Mouse (Mus musculus): ENCODE results near the gene BC030499.

Gene BC030499

DNA sequence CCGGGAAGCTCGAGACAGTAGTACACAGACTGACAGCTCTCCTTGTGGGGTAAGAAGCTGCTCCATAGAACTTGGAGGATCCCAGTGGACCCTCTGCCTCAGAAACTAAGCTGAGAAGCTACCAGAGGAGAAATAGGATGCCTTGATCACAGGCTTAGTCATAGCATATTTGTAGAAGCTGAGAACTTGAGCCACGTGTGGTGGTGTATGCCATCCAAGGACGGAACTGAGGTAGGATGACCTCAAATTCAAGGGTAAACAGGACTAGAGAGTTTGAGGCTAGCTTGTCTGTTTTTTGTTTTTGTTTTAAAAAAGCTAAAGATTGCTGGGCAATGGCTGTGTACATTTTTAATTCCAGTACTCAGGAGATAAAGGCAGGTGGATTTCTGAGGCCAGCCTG lies 14.6 kb downstream of the BC030499 start:
- DNase-seq (ENCODE audit: low spot score in 2 of 2): no peak

DNA sequence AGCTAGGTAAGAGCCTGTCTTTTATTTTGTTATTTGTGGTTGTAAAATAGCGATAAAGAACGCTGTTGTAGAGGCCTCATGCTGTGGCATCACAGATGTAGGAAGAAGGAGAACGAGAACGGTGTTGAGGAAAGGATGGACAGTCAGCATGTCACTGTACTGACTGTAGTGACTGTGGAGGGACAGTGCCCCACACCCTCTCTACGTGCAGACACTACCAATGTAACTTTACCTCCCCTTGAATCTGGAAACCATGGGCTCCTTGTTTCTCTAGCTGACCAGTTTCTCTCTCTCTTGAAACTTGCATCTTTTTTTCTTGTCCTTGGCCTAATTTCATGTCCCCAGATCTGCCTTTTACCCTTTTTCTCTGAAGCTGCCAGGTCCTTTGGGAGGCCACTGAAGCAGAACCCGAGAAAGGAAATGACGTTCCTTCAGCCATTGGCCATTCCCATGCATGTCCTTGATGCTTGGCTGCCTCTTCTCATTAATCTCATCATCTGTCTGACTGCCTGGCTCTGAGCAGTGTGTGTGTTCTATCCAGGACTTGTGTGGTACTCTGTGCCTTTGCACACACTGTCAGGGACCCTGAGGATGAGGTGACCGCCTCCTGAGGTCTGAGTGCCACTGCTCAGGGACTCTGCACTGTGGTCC lies 20.3 kb downstream of the BC030499 start:
- DNase-seq (ENCODE audit: low spot score in 2 of 2): no peak

DNA sequence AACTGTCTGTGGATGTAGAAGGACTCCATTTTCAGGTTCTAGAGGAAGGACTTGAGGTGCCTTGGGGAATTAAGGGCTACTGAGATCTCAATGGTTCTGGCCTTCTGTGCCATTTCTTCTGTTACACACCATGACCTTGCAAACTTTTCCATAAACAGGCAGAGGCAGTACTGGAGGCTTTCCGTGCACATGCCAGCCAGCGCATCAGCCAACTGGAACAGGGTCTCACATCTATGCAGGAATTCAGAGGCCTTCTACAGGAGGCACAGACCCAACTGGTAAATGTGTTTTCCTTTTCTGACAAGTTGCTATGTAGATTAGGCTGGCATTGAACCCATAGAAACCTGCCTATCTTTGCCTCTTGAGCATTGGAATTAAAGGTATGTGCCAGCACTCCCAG lies 23.0 kb downstream of the BC030499 start:
- no peak for DNase-seq (ENCODE audit: low spot score in 2 of 2)

DNA sequence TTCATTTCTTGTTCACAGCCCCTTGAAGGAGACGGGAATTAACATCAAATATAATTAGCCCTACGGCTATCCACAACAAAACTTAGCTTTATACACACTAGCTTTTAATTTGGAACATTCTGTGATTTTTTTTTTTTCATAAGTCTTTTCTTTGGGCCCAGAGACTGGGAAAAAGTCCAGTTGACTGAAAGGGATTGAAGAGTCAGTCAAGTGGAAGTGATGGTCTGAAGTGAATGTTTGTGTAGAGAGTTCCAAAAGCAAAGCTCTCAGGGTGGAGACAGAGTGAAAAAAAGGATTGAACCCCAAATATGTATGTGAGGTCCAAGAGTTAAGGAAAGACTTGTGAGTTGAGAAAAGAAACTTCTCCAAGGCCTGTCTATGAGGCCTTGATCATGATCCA lies 27.8 kb downstream of the BC030499 start:
- no peak for DNase-seq (ENCODE audit: low spot score in 2 of 2)

DNA sequence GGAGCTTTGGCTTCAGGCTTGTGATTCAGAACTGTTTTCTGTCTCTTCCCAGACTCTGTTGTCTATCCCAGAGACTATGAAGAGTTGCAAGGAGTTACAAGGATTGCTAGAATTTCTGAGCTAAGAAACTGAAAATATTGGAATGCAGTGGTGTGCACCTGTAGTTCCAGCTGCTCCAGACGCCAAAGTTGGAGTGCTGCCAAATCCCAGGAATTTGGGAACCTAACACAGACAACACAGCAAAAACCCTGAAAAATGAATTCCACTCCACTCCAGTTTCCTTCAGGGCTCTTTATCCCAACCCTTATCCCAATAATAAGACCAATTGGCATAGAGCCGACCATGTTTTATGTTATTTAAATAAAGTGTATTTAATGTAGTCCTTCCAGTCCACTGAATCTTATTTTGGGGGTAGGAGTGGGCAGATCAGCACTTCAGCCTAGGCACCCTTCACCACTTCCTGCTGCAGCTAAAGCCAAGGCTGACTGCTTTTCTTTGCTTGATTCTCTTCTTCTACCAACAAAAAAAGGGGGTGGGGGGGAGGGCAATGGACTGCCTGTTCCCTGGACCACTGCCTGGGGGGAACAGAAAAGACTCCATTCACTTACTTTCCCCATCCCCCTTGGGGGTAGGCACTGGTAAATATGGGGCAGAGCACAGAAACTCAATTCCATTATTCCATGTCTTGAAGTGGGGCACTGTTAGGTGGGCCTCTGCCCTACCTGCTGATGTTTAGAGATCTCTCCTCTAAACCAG lies 31.6 kb downstream of the BC030499 start:
- DNase-seq (ENCODE audit: low spot score in 2 of 2): no peak

DNA sequence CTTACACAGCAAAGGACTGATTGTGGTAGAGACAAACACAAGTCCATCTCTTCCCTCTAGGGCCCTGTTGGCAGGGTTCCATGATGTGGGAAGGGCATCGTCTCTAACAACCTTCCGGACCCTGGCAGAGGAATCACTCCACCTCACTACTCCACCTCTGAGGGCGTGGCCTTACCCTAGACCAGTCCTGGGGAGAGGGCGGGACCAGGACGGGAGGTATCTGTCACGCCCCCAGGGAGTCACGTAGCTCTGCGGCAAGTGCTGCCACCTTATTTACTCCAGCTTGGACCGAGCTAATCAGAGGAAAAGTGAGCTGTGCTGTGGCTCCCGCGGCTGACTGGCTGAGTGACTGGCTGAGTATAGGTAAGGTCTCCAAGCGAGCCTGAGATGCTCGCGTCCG lies 32.2 kb downstream of the BC030499 start, which contains the start of gene Aldoc:
Gene Aldoc, plus strand, starts transcription at position 109 of the 400 bp plus-strand sequence.
- peak; percentile 78 to 87 for DNase-seq (ENCODE audit: low spot score in 2 of 2)

DNA sequence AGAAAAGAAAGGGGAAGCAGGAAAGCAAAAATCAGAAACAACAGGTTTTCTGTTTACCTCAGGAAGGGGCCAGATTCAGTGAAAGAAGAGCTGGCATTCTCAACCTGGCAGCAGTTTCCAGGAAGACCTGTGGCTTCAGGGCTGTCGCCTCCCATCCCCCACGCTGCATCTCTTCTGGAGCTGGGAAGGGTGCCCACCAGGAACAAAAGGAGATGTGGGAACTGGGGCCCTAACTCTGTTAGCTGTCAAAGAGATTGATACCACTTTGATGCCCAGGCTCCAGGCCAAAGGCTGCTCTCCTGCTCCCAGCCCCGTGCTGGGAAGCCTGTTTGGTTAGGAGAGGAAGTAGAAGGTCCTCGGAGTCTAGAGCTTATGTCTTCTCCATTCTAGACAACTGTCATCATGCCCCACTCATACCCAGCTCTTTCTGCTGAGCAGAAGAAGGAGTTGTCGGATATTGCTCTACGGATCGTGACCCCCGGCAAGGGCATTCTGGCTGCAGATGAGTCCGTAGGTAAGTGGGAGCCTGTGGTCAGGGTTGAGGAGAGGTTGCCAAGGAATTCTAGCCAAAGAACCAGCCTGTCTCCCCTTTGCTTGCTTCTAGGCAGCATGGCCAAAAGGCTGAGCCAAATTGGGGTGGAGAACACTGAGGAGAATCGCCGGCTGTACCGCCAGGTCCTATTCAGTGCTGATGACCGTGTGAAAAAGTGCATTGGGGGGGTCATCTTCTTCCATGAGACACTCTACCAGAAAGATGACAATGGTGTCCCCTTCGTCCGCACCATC lies 33.6 kb downstream of the BC030499 start:
- no peak for DNase-seq (ENCODE audit: low spot score in 2 of 2)

DNA sequence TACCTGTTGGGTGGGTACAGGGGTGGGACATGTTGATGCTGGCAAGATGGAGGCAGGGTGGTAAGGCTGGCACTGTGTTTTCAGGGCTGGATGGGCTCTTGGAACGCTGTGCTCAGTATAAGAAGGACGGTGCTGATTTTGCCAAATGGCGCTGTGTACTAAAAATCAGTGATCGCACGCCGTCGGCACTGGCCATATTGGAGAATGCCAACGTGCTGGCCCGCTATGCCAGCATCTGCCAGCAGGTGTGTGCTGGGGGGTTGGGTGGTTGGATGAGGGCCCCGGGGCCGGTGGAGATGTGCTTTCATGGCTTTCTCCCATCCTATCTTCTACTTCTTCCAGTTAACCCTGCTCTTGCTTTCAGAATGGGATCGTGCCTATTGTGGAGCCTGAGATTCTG lies 34.3 kb downstream of the BC030499 start:
- no peak for DNase-seq (ENCODE audit: low spot score in 2 of 2)

DNA sequence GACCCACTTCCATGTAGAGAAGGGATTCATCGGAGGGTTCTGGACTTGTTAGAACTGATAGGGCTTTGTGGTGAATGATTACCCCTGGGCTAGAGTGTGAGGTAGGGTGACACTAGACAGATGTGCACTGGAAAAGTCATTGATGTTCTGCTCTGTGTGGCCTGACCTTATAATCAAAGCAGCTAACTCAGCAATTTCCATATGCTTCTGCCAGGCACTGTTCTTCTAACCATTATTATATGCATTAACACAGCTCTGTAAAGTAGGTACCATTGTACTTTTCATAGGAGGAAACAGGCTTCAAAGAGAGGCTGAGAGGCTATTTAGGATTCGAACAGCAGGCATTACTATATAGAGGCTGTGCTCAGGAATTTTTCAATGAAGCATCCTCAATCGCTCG lies 36.6 kb downstream of the BC030499 start:
- DNase-seq (ENCODE audit: low spot score in 2 of 2): no peak

DNA sequence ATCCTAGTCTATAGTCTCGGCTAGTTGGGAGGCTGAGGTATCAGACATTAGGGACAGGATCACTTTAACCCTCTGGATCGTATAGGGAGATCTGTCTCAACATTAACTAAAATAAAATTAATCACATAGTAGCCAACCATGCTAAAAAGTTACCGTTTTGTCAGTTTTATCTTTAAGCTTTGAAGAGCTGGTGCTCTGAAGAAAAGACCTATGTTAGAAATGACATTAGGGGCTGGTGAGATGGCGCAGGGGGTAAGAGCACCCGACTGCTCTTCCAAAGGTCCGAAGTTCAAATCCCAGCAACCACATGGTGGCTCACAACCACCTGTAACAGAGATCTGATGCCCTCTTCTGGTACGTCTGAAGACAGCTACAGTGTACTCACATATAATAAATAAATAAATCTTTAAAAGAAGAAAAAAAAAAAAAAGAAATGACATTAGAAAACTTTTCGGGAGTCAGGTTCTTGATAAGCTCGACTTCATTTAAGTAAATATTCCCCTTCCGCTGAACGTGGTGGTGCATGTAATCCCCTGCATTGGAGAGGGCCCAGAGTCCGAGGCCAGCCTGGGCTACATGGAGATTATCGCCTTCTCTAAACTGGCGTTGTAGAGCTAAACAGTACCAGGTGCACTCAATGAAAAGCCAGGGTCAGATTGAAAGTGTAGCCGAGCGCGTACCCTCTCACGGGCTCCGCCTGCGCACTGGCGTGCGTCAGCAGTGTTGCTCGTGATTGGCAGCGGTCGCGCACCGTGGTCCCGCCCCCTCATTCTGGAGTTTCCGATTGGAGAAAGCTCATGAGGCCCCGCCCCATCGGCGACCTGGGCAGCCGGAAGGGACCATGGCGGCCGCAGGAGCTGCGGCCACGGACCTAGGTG lies 37.2 kb downstream of the BC030499 start, which contains the start of gene Pigs:
Gene Pigs, plus strand, starts transcription at position 782 of the 878 bp plus-strand sequence.
- peak; percentile 94 for DNase-seq (ENCODE audit: low spot score in 2 of 2)

DNA sequence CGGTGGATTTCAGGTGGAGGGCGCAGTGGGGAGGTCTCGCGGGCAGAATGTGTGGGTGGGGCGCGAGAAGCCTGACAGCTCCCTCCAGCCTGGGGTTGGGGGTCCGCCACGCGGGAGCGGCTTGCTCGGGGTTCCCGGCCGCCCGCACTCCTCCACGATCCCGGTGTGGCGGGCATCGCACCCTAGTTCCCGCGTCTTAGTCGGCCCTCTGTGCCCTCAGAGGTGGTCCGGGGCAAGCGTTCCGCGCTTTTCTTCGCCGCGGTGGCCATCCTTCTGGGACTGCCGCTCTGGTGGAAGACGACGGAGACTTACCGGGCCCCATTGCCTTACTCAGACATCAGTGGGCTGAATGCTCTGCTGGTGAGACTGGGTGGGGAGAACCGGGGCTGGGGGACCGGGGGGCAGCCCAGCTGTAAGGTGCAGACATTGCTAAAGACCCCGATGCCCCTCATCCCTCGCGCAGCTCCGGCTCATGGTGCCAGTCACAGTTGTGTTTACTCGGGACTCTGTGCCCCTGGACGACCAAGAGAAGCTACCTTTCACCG lies 37.9 kb downstream of the BC030499 start:
- no peak for DNase-seq (ENCODE audit: low spot score in 2 of 2)

DNA sequence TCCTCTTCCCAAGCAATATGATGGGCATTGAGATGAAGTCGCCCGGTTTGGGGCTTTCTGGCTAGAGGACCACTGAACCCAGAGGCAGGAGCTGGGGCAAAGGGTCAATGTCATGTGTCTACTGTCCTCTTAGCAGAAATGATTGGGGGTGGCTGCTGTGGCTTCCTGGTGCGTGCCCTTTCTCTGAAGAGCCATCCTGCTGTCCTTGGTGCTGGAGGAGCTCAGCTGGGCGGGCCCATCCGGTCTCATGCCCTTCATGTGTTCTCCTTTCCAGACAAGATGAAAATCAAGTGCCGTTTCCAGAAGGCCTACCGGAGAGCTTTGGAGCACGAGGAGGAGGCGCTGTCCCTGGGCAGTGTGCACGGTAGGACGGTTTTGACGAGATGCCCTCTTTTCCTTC lies 42.0 kb downstream of the BC030499 start:
- DNase-seq (ENCODE audit: low spot score in 2 of 2): no peak

DNA sequence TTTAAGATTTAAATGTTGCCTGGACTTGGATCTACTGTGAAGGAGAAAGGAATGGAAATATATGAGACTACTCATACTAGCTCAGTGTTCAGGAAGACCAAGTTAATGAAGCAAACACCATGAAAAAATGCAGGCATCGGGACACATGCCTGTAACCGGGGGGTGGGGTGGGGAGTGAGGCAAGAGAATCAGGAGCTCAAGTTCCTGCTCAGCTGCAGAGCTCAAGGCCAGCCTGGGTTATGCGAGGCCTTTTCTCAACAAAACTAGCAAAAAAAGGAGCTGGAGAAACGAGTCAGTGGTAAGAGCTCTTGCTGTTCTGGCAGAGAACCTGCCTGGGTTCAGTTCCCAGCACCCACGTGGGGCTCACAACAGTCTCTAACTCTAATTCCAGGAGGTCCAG lies 43.4 kb downstream of the BC030499 start:
- DNase-seq (ENCODE audit: low spot score in 2 of 2): no peak

DNA sequence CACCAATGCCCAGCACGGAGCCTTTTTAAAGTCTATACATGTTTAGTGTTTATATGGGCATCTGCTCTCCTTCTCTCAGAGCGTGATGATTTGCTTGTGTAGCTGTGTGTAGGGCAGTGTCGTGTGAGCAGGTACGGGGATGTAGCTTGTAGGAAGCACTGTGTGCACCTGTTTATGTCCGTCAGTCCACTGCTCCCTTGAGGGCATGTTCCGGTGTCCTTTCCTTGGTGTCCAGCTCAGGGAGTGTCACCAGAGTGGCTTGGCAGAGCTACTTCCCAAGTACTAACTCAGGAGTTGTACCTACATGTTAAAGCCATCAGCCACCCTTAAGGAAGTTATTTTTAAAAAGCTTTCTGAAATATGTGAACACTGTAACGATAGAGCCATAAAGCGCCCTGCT lies 46.4 kb downstream of the BC030499 start:
- no peak for DNase-seq (ENCODE audit: low spot score in 2 of 2)

DNA sequence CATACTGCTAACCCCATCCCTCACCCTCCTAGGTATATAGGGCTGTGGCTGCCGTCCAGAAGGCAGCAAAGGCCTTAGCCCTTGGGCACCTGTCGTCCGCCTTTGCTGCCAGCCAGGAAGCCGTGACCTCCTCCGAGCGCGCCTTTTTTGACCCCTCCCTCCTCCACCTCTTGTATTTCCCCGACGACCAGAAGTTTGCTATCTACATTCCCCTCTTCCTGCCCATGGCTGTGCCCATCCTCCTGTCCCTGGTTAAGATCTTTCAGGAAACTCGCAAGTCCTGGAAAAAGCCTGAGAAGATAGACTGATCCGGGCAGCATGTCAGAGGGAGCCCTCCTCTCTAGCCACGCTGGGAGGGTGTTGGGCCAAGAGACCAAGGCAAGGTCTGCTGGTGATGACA lies 51.1 kb downstream of the BC030499 start:
- no peak for DNase-seq (ENCODE audit: low spot score in 2 of 2)

DNA sequence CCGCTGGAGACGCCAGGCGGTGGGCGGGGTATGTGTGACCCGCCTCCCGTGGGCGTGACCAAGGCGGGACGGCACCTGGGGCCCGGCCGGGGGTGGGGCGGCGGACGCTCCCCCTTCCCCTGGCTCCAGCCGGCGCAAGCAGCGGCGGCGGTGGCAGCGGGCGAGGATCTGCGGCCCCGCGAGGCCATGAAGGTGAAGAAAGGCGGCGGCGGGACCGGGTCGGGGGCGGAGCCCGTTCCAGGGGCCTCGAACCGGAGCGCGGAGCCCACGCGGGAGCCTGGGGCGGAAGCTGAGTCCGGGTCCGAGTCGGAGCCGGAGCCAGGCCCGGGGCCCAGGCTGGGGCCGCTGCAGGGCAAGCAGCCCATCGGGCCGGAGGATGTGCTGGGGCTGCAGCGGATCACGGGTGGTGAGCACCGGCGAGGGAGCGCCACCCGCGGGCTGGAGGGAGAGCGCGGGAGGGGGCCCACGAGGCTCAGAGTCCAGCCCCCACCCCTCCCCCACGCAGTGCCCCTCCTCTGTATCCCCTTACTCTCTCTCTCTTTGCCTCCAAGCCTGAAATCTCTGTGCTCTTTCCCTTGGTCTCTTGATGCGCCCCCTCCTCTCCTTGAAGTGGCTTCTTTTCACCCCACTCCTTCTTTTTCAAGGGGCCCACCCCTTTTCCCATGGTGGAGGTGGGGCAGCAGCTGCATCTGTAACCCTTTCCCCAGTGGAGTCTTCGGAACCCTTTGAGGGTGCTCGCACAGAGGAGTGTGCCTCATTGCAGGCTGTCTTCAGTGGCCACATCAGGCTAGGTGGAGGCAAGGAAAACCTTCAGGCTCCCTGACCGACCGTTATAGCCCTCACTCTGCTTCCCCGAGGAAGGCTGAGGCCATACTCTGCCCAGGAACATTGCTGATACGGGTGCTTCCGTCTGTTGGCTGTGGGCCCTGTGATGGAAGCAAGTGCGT lies 53.0 kb downstream of the BC030499 start, which contains the start of gene Unc119:
Gene Unc119, plus strand, starts transcription at position 102 of the 947 bp plus-strand sequence.
- DNase-seq (ENCODE audit: low spot score in 2 of 2): peak; percentile 66 to 72

DNA sequence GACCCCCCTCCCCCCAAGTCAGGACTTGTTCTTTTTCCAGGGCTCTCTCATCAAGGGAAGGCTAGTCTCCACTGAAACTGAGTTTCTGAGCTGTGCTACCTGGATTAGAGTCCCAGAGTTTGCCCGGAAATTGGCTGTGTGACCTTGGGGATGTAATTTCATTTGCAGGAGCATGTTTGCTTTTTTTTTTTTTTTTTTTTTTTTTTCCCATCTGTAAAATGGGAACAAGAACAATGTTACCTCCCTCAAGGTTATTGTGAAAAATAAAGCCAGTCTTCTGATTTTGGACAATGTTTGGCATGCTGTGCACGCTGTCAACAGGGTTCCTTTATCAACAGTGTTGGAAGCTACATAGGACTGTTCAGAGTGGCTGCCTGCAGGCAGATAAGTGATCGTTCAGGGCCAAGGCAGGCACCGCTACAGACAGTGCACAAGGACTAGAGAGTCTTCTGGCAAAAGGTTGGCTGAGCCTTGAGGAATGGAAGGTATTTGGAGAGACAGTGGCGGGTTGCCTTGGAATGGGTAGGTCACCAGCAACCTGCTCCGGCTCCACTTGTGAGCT lies 53.8 kb downstream of the BC030499 start:
- DNase-seq (ENCODE audit: low spot score in 2 of 2): no peak

DNA sequence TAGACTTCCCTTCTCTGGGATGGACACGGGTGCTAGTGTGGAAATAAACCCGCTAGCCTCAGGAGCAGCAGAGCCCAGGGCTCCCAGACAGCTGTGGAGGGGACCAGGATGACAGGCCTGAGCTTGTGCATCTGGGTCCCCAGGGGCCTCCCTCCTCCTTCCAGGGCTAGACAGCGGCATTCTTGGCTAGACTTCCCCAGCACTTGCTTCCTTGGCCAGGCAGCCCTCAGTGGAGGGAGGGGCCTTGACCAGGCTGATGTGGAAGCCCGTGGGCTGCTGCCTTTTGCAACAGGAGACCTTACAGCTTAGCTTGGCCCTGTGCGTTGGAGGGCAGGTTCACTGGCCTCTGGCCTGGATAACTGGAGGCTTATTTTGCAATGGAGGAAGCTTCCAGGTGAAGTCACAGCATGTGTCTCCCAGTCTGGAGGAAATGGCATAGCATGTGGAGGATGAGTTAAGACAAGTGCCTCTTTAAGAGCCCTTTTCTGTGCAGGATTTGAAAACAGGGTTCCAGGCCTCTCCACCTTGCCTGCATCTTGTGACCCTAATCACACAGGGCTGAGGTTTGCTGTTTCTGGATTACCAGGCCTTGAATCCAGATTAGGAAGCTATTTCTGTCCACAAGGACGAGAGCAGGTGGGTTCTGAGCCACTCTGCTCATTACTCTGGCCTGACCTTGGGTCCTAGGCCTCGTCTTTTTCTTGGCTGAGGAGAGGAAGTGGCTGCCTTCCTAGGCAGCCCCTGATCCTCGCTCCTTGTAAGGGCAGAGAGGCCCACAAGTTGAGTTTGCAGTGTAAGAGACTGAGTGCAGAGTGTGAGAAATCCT lies 54.5 kb downstream of the BC030499 start:
- DNase-seq (ENCODE audit: low spot score in 2 of 2): no peak

DNA sequence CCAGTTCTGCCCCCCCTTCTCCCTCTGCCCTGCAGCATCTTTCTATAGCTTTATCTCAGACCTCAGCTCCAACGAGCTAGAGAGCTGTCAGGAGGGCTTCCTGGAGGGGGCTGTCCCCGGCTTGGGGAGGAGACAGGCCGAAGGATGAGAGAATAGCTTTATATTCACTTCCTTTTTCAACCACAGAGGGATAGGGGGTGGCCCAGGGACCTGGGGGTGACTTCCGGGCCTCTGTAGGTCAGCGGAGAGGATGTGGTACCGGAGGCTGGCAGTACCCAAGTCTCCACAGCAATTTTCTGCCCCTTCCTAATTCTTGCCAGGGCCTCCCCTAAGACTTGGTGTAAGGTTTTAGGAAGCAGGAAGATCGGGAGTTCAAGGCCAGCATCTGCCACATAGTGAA lies 55.2 kb downstream of the BC030499 start:
- DNase-seq (ENCODE audit: low spot score in 2 of 2): peak; percentile 82 to 87

Measured in natural killer cell, adult 2 months (primary cell).